Mouse (Mus musculus): Measurements from ENCODE around the gene Gm10799. TPM values are rescaled to one million over a fixed set of nuclear protein-coding genes. Genes with fewer than 3 reads are reported as not detected.
"Not testable (repeated sequence)": the region's sequence is repeated elsewhere in the genome, so short reads cannot be mapped to it uniquely, and the experiment has no call there.

Gene Gm10799
- polyA plus RNA-seq, 1 experiment from 2014 or later = not detected

DNA sequence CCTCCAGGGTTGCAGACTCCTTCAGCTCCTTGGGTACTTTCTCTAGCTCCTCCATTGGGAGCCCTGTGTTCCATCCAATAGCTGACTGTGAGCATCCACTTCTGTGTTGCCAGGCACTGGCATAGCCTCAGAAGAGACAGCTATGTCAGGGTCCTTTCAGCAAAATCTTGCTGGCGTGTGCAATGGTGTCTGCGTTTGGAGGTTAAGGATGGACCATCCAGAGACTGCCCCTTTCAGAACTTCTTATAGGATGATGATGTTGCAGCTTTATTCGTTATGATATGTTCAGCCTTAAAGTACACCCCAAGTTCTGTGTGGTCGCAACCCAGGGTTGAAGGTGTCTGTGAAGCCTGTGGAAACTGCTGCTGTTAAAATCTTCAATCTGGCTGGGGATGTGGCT is 29.0 kb upstream of the Gm10799 start:
- not testable (repeated sequence) for H3K36me3 ChIP-seq; H3K4me3 ChIP-seq; H3K9ac ChIP-seq; H3K27ac ChIP-seq; ATAC-seq (ENCODE audit: borderline replicate concordance, extremely low read depth, low FRiP score, low TSS enrichment); H3K4me2 ChIP-seq; H3K9me3 ChIP-seq; H3K27me3 ChIP-seq
- H3K4me1 ChIP-seq = peaks cover 13% of the 10 kb centered on the region
- 96% methylated on average over 4 of the region's 4 CpGs for WGBS

- H3K4me3 ChIP-seq; H3K4me2 ChIP-seq; H3K36me3 ChIP-seq; H3K9ac ChIP-seq; H3K9me3 ChIP-seq; ATAC-seq (ENCODE audit: borderline replicate concordance, extremely low read depth, low FRiP score, low TSS enrichment); H3K27me3 ChIP-seq; H3K27ac ChIP-seq: not testable (repeated sequence)
- WGBS = 79% methylated on average over 1 of the region's 1 CpGs
- peaks cover 13% of the 10 kb centered on the region for H3K4me1 ChIP-seq
These were observed 28.4 kb upstream of the Gm10799 start for GRCm38 (mm10) chr2:104096796-104097195.

GRCm38 (mm10) chr2:104096256-104096655 is 27.9 kb upstream of the Gm10799 start:
- ATAC-seq (ENCODE audit: borderline replicate concordance, extremely low read depth, low FRiP score, low TSS enrichment) = no peak
- Histone ChIP-seq H3K9ac (peak overlapping the region; percentile 39), H3K27me3 (no peaks in the 10 kb centered on the region), H3K4me3 (peak overlapping the region; percentile 50), H3K9me3 (no peaks in the 10 kb centered on the region), H3K27ac (peak overlapping the region; percentile 51), H3K36me3 (no peaks in the 10 kb centered on the region), H3K4me1 (peaks cover 13% of the 10 kb centered on the region), H3K4me2 (peak overlapping the region; percentile 58)
- WGBS = 40% methylated on average over 10 of the region's 10 CpGs

DNA sequence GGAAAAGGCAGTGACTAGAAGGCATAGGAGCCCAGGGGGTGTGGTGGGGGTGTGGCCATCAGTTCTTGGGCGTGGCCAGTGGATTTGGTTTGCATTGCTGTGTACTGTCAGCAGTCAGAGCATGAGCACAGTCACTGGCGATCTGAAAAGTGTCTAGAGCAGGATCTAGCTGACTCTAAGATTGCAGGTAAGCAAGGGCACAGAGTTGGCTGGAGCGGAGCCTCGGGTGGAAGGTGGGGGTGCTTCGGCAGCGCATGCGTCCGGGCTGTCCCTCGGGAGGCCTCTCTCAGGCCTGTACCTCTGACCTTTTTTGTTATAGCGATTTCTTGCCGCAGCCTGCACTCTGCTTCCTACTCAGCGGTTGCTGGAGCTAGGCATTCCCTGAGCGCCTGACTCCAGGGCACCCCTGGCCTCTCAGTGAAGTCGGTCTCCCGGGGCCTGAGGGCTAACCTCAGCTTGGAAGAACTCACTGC is 27.4 kb upstream of the Gm10799 start, which contains the start of gene Cd59a:
Cd59a (plus strand) TSS at position 61 of the 473 bp plus-strand sequence.
- peak; percentile 93 for ATAC-seq (ENCODE audit: borderline replicate concordance, extremely low read depth, low FRiP score, low TSS enrichment)
- H3K4me3 ChIP-seq = peak within 1 kb of the TSS; percentile 50
- no peaks in the 10 kb centered on the region for H3K36me3 ChIP-seq
- H3K27me3 ChIP-seq = no peaks in the 10 kb centered on the region
- peak within 1 kb of the TSS; percentile 39 for H3K9ac ChIP-seq
- 9% methylated on average over 15 of the region's 15 CpGs for whole genome bisulfite sequencing
- no peaks in the 10 kb centered on the region for H3K9me3 ChIP-seq
- H3K27ac ChIP-seq = peak within 1 kb of the TSS; percentile 51
- peak within 1 kb of the TSS; percentile 58 for H3K4me2 ChIP-seq
- H3K4me1 ChIP-seq = peaks cover 13% of the 10 kb centered on the region

- H3K27ac ChIP-seq = no peak overlapping the region
- peaks cover 5% of the 10 kb centered on the region; the same call in 1 of the 2 replicates for H3K4me1 ChIP-seq
- H3K9me3 ChIP-seq = no peaks in the 10 kb centered on the region
- H3K9ac ChIP-seq = no peak overlapping the region
- H3K27me3 ChIP-seq = no peaks in the 10 kb centered on the region
- no peak for ATAC-seq (ENCODE audit: borderline replicate concordance, extremely low read depth, low FRiP score, low TSS enrichment)
- WGBS = 79% methylated on average over 2 of the region's 2 CpGs
- H3K36me3 ChIP-seq = no peaks in the 10 kb centered on the region
- no peak overlapping the region for H3K4me3 ChIP-seq
- H3K4me2 ChIP-seq = no peak overlapping the region
These were observed 25.0 kb upstream of the Gm10799 start for GRCm38 (mm10) chr2:104093305-104093704.

GRCm38 (mm10) chr2:104087562-104087961 is 19.2 kb upstream of the Gm10799 start:
- H3K27ac ChIP-seq; H3K4me1 ChIP-seq; H3K36me3 ChIP-seq; H3K9me3 ChIP-seq; H3K9ac ChIP-seq; H3K4me2 ChIP-seq; H3K4me3 ChIP-seq; ATAC-seq (ENCODE audit: borderline replicate concordance, extremely low read depth, low FRiP score, low TSS enrichment); H3K27me3 ChIP-seq: not testable (repeated sequence)
- 80% methylated on average over 1 of the region's 1 CpGs for WGBS

- not testable (repeated sequence) for H3K4me1 ChIP-seq; H3K9me3 ChIP-seq; H3K36me3 ChIP-seq; H3K4me3 ChIP-seq; H3K4me2 ChIP-seq; ATAC-seq (ENCODE audit: borderline replicate concordance, extremely low read depth, low FRiP score, low TSS enrichment); H3K9ac ChIP-seq; H3K27me3 ChIP-seq; H3K27ac ChIP-seq
These were observed 15.7 kb upstream of the Gm10799 start for GRCm38 (mm10) chr2:104084027-104084426.

GRCm38 (mm10) chr2:104082474-104082873 is 14.1 kb upstream of the Gm10799 start:
- no peaks in the 10 kb centered on the region for H3K9me3 ChIP-seq
- no peak overlapping the region for H3K4me3 ChIP-seq
- no peak for ATAC-seq (ENCODE audit: borderline replicate concordance, extremely low read depth, low FRiP score, low TSS enrichment)
- no peak overlapping the region for H3K4me2 ChIP-seq
- H3K27ac ChIP-seq = no peak overlapping the region
- no peak overlapping the region for H3K9ac ChIP-seq
- no peaks in the 10 kb centered on the region for H3K27me3 ChIP-seq
- H3K36me3 ChIP-seq = no peaks in the 10 kb centered on the region
- no peaks in the 10 kb centered on the region for H3K4me1 ChIP-seq

DNA sequence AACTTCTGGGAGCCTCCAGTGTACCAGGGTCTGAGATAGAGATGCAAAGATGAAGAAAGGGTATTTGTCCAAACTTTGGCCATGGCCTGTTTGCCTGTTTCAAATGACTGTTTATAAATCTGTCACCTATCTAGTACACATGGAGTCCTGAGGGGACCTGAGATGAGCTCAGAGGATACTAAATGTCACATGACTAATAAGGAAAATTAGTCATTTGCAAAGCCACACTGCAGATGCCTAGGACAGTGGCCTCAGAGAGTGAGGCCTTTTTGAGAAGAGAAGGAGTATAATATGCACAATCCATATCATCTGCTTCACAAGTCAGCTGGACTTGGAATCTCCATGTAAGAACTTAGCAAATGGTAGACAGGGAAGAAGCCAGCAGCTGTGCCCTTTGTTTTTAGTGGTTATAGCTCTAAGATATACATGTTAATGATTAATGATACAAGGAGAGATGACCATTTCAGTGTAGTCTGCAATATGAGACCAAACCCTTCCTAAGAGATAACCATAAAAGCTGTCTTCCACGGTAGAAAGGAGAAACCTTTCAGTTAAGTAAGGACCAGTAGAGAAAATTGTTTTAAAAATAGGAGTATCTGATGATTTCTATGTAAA is 13.2 kb upstream of the Gm10799 start:
- WGBS = no CpG with 5 or more reads among the region's 1 CpGs
- H3K27me3 ChIP-seq; H3K4me1 ChIP-seq; H3K4me3 ChIP-seq; H3K4me2 ChIP-seq; H3K9me3 ChIP-seq; H3K27ac ChIP-seq; ATAC-seq (ENCODE audit: borderline replicate concordance, extremely low read depth, low FRiP score, low TSS enrichment); H3K9ac ChIP-seq; H3K36me3 ChIP-seq: not testable (repeated sequence)

DNA sequence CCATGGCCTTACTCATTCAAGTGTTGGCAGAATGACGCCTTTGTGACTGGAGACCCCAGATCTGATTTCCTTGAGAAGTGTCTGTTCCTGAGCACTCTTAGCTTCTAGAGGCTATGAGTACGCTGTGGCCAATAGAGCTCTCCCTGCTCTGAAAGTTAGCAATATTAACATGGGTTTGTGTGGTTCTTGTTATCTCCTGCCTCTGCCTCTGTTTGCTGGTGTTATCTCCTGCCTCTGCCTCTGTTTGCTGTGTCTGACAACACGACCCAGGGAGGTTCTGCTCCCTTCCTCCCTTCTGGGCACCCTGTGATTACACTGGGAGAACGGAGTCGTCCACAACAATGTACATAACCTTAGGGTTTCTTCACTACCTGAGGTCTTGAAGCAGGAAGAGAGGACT is 9.9 kb upstream of the Gm10799 start:
- not testable (repeated sequence) for ATAC-seq (ENCODE audit: borderline replicate concordance, extremely low read depth, low FRiP score, low TSS enrichment); H3K27me3 ChIP-seq; H3K4me2 ChIP-seq; H3K9ac ChIP-seq; H3K27ac ChIP-seq; H3K9me3 ChIP-seq; H3K4me3 ChIP-seq; H3K36me3 ChIP-seq; H3K4me1 ChIP-seq
- 51% methylated on average over 5 of the region's 5 CpGs for WGBS

- Histone ChIP-seq H3K9ac (peak within 1 kb of the TSS; percentile 31), H3K36me3 (no peaks in the 10 kb centered on the region), H3K4me3 (peak within 1 kb of the TSS; percentile 48), H3K4me2 (peak within 1 kb of the TSS; percentile 60), H3K9me3 (no peaks in the 10 kb centered on the region; the same call in 1 of the 2 replicates), H3K4me1 (peaks cover 3% of the 10 kb centered on the region; the same call in 1 of the 2 replicates), H3K27ac (no peak within 1 kb of the TSS), H3K27me3 (no peaks in the 10 kb centered on the region)
- ATAC-seq (ENCODE audit: borderline replicate concordance, extremely low read depth, low FRiP score, low TSS enrichment) = peak; percentile 93
- 4% methylated on average over 13 of the region's 13 CpGs for WGBS
These were observed 1.4 kb upstream of the Gm10799 start, which contains the start of gene Cd59b for GRCm38 (mm10) chr2:104069704-104070185. Cd59b (plus strand) TSS chr2:104069849.

GRCm38 (mm10) chr2:104065526-104065925 is 2.8 kb downstream of the Gm10799 start, which contains the start of gene Gm10912:
Gm10912 (plus strand) TSS chr2:104065826.
- not testable (repeated sequence) for H3K9ac ChIP-seq; H3K9me3 ChIP-seq; H3K27me3 ChIP-seq; H3K4me2 ChIP-seq; H3K27ac ChIP-seq; H3K4me3 ChIP-seq; H3K4me1 ChIP-seq; ATAC-seq (ENCODE audit: borderline replicate concordance, extremely low read depth, low FRiP score, low TSS enrichment)
- peaks cover 15% of the 10 kb centered on the region; the same call in 1 of the 2 replicates for H3K36me3 ChIP-seq
- 88% methylated on average over 6 of the region's 6 CpGs for WGBS
